ENCODE assay signal across 8 mouse cellular contexts in the genomic region with DNA sequence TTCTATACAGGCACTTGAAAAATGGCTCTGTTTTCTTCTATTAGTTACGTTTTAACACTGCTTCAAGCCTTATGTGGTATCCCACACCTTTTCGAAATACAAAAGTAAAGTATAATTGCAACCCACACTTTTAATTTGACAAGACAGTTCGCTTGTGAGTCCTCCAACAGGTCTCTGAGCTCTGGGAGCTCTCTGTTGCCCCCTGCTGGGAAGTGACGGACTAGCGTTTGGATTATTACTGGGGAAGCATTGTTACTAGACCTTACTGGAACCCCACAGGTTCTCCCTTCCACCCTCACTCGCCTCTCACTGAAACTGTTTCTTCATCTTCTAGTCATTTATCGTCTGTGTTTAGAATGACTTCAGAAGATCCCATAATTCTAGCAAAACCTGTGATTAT. TPM values are rescaled to one million over a fixed set of nuclear protein-coding genes. Genes with fewer than 3 reads are reported as not detected.
DNase-seq lines count a peak whose midpoint lies in the region; ATAC-seq and TF ChIP-seq lines count a peak whose summit lies in the region.
"Had no signal": no experiment of that assay in that cellular context is flagged by ENCODE, and none has a peak within 500 bp of the region (broad histone marks: within the 10 kb centered on the region; RNA-seq: fewer than 3 reads in every experiment).

No protein-coding gene starts in this region.

- H3K27me3 ChIP-seq in embryonic facial prominence, embryonic 10.5 days (replicated peaks; ENCODE audit: low read depth, poor library complexity, severe bottlenecking), result no peaks in the 10 kb centered on the region
- H3K27me3 ChIP-seq in kidney, postnatal 0 days (ENCODE audit: insufficient read depth, low read length), result no peaks in the 10 kb centered on the region
- H3K27me3 ChIP-seq in spleen, adult 2 months (ENCODE audit: control insufficient read depth, insufficient read depth, low read length), result no peaks in the 10 kb centered on the region

- peaks cover 4% of the 10 kb centered on the region; the same call in 1 of the 2 replicates for H3K4me1 ChIP-seq in embryonic facial prominence, embryonic 10.5 days
- no peaks in the 10 kb centered on the region for H3K4me1 ChIP-seq in kidney, postnatal 0 days (replicated peaks; ENCODE audit: insufficient read depth, low read length)
- H3K4me1 ChIP-seq in spleen, adult 2 months (ENCODE audit: control insufficient read depth, insufficient read depth, insufficient read length), result no peaks in the 10 kb centered on the region
- H3K4me1 ChIP-seq: hindbrain, embryonic 15.5 days had no signal

- TF ChIP-seq CTCF in kidney, postnatal 0 days (IDR thresholded peaks at IDR 0.05; ENCODE audit: low read depth), result peak; percentile 79
- peak; percentile 45; the same call in 1 of the 2 replicates for TF ChIP-seq CTCF in spleen, adult 2 months (IDR thresholded peaks at IDR 0.05; ENCODE audit: extremely low read depth, insufficient read depth, insufficient read length, insufficient replicate concordance)

- H3K36me3 ChIP-seq in embryonic facial prominence, embryonic 10.5 days (replicated peaks), result no peaks in the 10 kb centered on the region
- no peaks in the 10 kb centered on the region for H3K36me3 ChIP-seq in kidney, postnatal 0 days (ENCODE audit: insufficient read depth, low read length)
- no peaks in the 10 kb centered on the region for H3K36me3 ChIP-seq in spleen, adult 2 months (ENCODE audit: control insufficient read depth, insufficient read depth, low read length)
- H3K36me3 ChIP-seq: hindbrain, embryonic 15.5 days had no signal

- WGBS in embryonic facial prominence, embryonic 10.5 days, result 45% methylated on average over 7 of the region's 7 CpGs
- 50% methylated on average over 7 of the region's 7 CpGs for WGBS in kidney, postnatal 0 days
- WGBS in spleen, adult 2 months, result 40% methylated on average over 7 of the region's 7 CpGs

- no peak for TF ChIP-seq POLR2A in spleen, adult 2 months (IDR thresholded peaks at IDR 0.05; ENCODE audit: low read depth, low read length)

- no peak overlapping the region for H3K4me2 ChIP-seq in kidney, postnatal 0 days (ENCODE audit: low read length)
- H3K4me2 ChIP-seq: hindbrain, embryonic 15.5 days had no signal

- DNase-seq in monocyte, adult 2 months (ENCODE audit: low read depth in 1 of 2, low spot score in 2 of 2), result peak; percentile 5 to 21
- DNase-seq in adrenal gland, adult 2 months, result peak; percentile 66
- peak; percentile 62 for DNase-seq in embryonic facial prominence, embryonic 10.5 days (ENCODE audit: low spot score)
- peak; percentile 70 for DNase-seq in kidney, postnatal 0 days (ENCODE audit: low spot score)
- peak; percentile 43 to 58 for DNase-seq in lung, adult 18-20 months
- peak in 1 of 2 experiments; percentile 37 for DNase-seq in spleen, adult 2 months (ENCODE audit: low read depth in 1 of 2, low spot score in 2 of 2)

- H3K9ac ChIP-seq in kidney, postnatal 0 days (ENCODE audit: low read depth, low read length), result no peak overlapping the region
- H3K9ac ChIP-seq: hindbrain, embryonic 15.5 days had no signal

- ATAC-seq in monocyte, adult 5-6 weeks (replicated peaks; ENCODE audit: insufficient number of reproducible peaks, low FRiP score, low TSS enrichment, poor library complexity, severe bottlenecking), result no peak
- ATAC-seq in kidney, postnatal 0 days (replicated peaks; ENCODE audit: low FRiP score, low read depth), result no peak

- no peak overlapping the region for H3K4me3 ChIP-seq in embryonic facial prominence, embryonic 10.5 days
- no peak overlapping the region for H3K4me3 ChIP-seq in kidney, postnatal 0 days (replicated peaks; ENCODE audit: low read depth, low read length)
- no peak overlapping the region for H3K4me3 ChIP-seq in spleen, adult 2 months (ENCODE audit: extremely low read depth, insufficient read depth, insufficient read length)
- H3K4me3 ChIP-seq: hindbrain, embryonic 15.5 days had no signal

- no peak overlapping the region for H3K27ac ChIP-seq in embryonic facial prominence, embryonic 10.5 days (replicated peaks)
- no peak overlapping the region for H3K27ac ChIP-seq in kidney, postnatal 0 days
- no peak overlapping the region for H3K27ac ChIP-seq in spleen, adult 2 months (ENCODE audit: insufficient read depth, low read length)
- H3K27ac ChIP-seq: hindbrain, embryonic 15.5 days had no signal

- no peaks in the 10 kb centered on the region for H3K9me3 ChIP-seq in embryonic facial prominence, embryonic 10.5 days
- H3K9me3 ChIP-seq in kidney, postnatal 0 days (replicated peaks; ENCODE audit: low read length), result no peaks in the 10 kb centered on the region
- H3K9me3 ChIP-seq: hindbrain, embryonic 15.5 days had no signal

RNA-seq across cellular contexts. Expression of a gene that starts 34.4 kb away (rescaled TPM):
- not detected in 3 replicates for total RNA-seq in monocyte, adult 5-6 weeks (2017)
- total RNA-seq in adrenal gland, adult 2 months (2021), result 10 to 100 TPM in 1 of 2 experiments, 1 to 10 TPM in 1; 9.2 to 11.2 TPM
- 3.3 and 5.0 TPM in 2 replicates for polyA plus RNA-seq in adrenal gland, adult 2 months (2012; rRNA removed)
- 0.18 and 0.39 TPM in 2 replicates for polyA plus RNA-seq in embryonic facial prominence, embryonic 10.5 days (2016; fragmentation: Nextera tagmentation; extraction: Ambion mirVana)
- 1.6 TPM in 2 replicates for polyA plus RNA-seq in kidney, postnatal 0 days (2015; fragmentation: Nextera tagmentation; extraction: Ambion mirVana)
- 0.13 and 0.19 TPM in 2 replicates for polyA plus RNA-seq in spleen, adult 2 months (2012; rRNA removed)

RNA-seq across cellular contexts. Expression of a gene that starts 34.6 kb away (rescaled TPM):
- total RNA-seq in monocyte, adult 5-6 weeks (2017), result 12.1 to 28.5 TPM (median 14.0 TPM) in 3 replicates
- total RNA-seq in adrenal gland, adult 2 months (2021), result 1 to 10 TPM; 3.0 to 3.1 TPM
- polyA plus RNA-seq in adrenal gland, adult 2 months (2012; rRNA removed), result 0.81 and 1.5 TPM in 2 replicates
- 10.5 and 11.8 TPM in 2 replicates for polyA plus RNA-seq in embryonic facial prominence, embryonic 10.5 days (2016; fragmentation: Nextera tagmentation; extraction: Ambion mirVana)
- 2.9 and 4.4 TPM in 2 replicates for polyA plus RNA-seq in kidney, postnatal 0 days (2015; fragmentation: Nextera tagmentation; extraction: Ambion mirVana)
- 4.7 and 5.5 TPM in 2 replicates for polyA plus RNA-seq in spleen, adult 2 months (2012; rRNA removed)
